Mouse (Mus musculus): ENCODE measurements around the gene Ssbp4.

DNA sequence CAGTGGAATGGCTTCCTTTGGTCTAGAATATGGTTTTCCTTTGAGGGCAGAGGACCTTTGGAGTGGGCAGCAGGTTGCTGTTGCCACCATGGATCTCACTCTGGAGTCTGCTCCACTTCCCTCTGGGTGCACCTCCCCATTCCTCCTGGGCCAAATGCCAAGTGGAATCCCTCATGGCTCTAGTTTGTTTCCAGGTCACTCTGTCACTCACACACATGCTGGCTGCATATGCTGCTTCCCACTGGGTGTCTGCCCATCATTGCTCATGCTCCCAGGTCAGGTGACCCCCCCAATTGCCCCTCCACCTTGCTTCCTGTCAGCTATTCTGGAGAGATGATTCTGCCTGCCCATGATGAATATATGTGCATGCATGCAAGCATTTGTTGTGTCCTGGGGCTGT is 54.9 kb downstream of the Ssbp4 start:
- TF ChIP-seq CTCF (conservative IDR thresholded peaks at IDR 0.05; ENCODE audit: low read length) = no peak
- TF ChIP-seq POU5F1 (IDR thresholded peaks at IDR 0.05; ENCODE audit: borderline replicate concordance, low read length) = no peak

Data from E14TG2a.4 (cell line).